Mouse (Mus musculus): ENCODE results near the gene Chrne.
A peak's percentile ranks its signal among the peaks of the same experiment; 100 is the strongest.

Chrne gene

DNA sequence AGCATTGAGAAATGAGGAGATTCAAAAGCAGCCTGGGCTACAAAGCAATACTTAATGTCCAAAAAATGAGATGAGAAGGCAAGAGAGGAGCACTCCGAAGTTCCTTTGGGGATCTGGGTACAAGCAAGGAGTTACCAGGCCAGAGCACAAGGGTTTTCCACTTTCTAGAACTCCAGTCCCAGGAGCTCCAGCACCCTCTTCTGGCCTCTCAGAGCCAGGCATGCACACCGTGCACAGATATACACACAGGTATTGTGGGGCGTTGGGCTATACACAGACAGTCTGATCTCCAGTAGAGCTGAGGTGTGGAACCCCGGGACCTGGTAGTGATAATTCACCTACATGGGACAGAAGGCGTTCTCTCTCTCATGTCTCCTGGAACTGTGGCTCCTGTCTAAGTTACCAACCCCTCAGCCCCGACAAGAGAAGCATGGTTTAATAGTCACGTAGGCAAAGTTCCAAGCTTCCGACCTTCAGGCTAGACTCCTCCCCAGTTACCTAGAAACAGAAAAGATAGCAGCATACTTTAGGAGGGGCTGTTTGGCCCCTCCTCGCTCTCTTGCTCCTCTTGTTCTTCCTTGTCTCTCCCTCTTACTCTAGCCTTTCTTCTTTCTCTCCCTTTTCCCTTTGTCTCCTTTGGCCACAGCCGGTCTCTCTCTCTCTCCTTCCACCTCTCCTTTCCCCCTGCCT lies 4.2 kb upstream of the Chrne start:
- no peak for DNase-seq

DNA sequence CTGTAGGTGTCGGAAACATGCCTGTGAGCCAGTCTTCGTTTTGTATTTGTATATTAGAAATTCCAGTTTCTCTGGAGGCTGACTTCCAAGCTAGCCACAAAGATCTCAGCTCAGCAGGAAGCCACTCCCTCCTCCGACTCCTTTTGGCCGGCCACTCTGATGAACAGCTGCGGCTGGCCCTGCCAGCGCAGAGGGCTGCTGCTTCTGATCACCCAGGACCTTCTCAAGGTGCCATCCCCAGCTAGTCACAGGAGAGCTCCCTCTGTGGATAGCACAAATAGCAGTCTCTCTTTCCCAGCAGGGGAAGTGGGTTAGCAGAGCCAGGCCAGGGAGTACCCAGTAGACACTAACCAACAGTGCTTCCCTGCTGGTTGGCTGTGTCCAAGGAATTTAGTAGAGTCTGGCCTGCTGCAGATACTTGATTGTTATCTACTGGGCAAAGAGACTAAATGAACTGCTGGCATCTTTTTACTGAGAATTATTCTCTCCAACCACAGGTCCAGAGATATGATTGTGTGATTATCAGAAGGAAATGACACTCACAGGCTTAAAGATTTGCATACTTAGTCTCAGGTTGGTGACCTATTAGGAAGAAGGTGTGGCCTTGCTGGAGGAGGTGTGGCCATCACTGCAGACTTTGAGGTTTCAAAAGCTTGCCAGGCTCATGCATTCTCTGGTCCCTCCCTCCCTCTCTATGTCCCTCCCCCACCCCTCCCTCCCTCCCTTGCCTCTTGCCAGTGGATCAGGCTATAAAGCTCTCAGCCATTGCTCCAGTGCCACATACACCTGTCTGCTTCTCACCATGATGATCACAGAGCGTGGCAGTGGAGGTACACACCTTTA lies 3.2 kb upstream of the Chrne start:
- no peak for DNase-seq

DNA sequence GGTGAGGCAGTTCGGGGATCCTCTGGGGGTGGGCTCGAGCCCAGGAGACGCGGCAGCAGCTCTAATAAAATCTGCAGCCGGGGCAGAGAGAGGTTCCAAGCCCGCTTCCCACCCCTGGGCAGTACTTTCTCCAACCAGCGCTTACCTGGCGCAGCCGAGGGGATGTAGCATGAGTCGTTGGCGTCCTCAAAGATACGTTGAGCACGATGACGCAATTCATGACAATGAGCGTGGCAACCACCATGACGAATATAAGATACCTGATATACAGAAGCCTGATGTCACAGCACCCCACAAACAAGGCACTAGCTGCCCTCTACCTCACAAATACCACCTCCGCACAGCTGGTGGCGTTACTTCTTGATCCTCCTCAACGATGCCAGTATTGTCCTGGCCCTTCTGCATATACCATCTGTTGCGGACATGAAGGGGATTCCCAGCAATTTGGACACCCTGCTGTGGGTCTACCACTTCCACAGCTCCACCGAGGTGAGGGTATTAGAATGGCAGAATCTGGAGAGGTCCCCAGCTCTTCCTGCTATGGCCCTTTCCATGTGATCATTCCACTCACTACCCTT lies 3.4 kb downstream of the Chrne start, which contains the start of gene 4930544D05Rik:
Gene 4930544D05Rik, plus strand, starts transcription at position 333 of the 578 bp plus-strand sequence.
- DNase-seq: no peak

DNA sequence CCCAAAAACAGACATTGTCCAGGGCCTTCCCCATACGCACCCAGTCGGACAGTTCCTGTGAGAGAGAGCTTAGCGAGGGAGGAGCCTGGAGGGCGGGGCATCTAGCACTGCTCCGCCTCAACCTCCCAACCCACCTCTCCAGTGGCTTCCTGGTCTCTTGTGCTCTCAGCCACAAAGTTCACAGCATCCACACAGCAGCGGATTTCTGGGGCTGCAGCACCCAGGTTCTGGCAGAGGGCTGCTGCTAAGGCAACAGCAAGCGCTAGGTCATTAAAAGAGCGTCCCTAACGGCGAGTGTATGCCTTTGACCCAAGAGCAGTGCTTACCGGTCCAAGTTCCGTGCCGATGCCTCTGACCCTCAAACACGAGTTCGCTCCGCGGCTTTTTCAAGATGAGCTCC lies 3.9 kb downstream of the Chrne start:
- peak; percentile 76 to 84 for DNase-seq

DNA sequence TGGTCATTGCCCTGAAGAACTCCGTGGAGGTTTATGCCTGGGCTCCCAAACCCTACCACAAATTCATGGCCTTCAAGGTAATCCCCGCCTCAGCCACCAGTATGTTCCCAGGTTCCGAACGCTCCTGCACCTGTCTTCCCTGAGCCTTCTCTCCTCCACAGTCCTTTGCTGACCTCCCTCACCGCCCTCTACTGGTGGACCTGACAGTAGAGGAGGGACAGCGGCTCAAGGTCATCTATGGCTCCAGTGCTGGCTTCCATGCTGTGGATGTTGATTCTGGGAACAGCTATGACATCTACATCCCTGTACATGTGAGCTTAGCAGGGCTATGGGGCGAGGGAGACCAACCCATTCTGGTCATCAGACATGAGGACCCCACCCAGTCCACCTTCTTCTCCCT lies 6.5 kb downstream of the Chrne start:
- no peak for DNase-seq

DNA sequence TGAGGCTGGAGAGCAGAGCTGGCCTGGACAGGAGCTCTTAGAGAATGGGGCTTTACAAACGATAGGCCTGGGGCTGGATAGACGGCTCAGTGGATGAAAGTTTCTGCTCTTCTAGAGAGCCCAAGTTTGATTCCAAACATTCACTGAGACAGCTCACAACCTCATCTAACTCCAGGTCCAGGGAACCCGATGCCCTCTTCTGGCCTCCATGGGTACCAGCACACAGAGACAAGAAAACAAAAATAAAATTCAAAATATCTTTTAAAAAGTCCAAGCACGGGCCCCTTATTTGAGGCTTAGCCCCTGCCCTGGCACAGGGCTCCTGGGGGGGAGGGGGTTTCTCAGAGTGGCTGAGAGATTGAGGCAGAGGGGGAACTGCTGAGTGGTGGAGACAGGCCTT lies 8.3 kb downstream of the Chrne start:
- DNase-seq: no peak

DNA sequence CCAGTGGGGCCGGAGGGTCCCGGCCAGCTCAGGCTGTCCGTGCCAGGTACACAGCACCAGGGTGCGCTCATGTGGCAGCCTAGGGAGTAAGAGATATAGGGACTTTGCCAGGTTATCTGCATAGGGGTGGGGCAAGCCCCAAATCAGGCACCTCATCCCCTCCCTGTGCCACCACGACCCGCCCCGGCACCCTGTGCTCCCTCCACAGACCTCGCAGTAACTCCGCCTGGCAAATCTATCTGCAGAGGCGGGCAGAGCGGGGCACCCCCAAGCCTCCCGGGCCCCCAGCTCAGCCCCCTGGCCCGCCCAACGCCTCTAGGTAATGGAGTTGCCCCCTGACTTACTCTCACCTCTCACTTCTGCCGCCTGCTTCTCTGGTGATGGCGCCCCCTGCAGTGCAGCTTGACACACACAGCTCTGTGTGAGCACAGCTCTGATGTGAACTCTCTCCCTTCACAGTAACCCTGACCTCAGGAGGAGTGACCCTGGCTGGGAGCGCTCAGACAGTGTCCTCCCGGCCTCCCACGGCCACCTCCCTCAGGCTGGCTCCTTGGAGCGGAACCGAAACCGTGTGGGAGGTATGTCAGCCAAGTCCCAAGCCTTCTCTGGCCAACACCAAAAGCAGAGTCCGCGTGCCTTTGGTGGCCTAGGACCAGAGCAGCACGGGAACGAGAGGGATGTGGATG lies 10.5 kb downstream of the Chrne start:
- peak; percentile 46 to 49 for DNase-seq

DNA sequence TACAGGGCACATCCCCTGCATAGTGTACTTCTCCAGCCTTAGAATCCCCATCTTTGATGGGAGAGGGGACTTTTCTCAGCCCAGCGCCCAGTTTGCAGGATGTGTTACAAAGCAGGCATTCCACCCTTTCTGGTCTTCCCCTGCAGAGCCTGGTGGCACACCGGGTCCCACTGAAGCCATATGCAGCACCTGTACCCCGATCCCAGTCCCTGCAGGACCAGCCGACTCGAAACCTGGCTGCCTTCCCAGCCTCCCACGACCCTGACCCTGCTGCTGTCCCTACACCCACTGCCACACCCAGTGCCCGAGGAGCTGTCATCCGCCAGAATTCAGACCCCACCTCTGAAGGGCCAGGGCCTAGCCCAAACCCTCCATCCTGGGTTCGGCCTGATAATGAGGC lies 11.4 kb downstream of the Chrne start:
- no peak for DNase-seq

DNA sequence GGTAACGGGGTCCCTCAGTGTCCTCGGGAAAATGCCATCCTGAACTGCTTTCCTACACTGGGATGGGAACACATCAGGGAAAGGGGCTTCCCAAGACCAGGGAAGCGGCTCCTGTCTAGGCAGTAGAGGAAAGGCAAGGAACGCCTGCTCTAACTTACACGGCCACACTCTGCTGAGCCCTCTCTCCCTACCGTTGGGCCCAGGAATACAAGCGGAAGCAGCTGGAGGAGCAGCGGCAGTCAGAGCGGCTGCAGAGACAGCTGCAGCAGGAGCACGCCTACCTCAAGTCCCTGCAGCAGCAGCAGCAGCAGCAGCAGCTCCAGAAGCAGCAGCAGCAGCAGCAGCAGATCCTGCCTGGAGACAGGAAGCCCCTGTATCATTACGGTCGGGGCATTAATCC lies 12.3 kb downstream of the Chrne start:
- no peak for DNase-seq

DNA sequence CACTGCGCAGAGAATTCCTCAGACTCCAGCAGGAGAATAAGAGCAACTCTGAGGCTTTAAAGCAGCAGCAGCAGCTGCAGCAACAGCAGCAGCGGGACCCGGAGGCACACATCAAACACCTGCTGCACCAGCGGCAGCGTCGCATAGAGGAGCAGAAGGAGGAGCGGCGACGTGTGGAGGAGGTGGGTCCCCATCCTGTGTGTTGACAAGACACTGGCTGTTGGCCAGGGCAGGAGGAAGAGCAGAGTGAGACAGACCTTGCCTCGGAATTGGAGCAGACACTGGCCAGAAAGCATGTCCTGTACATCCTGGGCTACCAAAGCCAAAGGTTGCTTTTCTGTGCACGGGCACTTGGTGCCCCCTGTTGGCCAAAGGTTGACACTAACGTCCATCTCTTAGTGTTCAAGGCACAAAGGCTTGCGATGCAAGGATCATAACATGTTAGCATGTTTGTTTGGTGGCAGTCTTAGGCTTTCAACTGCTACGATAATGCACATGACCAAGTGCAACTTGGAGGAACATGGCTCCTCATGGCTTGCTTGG lies 13.9 kb downstream of the Chrne start:
- peak; percentile 70 to 72 for DNase-seq

DNA sequence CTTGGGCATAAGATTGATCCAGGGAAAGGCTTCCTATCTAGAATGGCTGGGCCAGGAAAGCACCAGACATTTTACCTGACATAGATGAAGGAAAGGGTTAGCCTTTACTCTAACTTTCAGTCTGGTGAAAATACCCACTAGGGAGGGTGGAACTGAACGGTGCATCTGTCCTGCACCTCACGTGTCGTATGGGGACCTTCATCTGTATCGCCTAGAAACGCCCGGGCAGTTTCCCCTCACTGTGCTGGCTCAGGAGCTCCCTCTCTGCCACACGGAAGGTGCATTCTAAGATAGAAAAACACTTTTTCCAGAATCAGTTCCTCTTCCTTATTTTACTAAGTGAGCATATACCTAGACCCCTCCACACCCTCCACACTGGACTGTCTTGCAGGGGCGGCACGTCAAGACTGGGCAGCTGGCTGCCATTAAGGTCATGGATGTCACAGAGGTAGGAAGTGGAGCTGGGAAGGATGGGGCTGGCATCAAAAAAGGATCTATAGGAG lies 20.5 kb downstream of the Chrne start:
- DNase-seq: no peak

DNA sequence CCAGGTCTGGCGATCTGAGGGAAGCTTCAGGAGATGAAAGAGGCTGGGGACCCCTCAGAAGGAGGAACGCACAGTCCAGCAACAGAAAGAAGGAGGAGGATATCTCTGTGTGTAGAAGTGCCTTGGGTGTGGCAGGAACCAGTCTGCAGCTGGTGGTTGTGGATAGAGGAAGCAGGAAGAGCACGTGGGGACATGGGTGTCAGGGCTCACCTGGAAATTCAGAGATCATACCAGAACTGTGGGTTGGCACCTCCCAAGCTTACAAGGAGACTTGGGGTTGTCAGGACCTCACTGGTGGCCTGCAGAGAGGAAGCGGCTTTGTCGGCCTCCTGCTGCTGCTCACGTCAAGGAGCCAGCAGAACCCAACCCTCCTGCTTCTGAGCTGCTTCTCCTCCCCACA lies 21.7 kb downstream of the Chrne start:
- no peak for DNase-seq

DNA sequence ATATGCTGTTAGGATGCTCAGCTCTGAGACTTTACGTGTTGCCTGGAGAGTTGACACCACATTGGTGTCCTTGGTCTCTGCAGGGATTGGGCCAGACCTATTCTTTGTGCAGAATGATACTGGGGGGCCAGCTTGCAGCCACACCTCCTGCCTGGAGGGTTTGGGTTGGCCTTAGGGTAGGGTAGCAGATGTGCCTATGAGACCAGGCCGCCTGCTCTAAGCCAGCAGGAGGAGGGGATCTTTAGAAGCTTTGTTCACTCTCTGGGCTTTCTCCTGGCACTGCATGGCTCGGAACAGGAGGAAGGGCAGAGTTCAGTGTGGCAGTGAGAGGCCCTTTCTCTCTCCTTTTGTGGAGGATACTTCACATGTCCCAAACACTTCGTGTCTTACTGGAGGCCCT lies 22.9 kb downstream of the Chrne start:
- DNase-seq: no peak

DNA sequence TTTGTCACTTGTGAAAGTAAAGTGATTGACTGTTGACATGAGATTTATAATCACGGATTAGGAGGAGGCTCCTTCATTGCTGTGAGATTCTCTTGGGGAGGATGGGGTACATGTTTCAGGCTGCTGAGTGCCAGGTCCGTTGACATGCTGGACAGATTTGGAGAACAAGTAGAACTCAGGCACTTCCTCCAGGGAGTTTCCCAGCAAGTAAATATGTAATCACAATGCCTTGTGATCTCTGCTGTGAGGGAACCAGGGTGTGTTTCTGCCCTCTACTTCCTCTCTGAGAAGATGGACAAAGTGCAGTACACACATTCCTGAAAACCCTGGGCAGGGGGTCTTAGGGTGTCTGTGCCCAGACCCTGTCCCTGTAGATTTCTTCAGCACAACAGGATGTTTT lies 23.4 kb downstream of the Chrne start:
- DNase-seq: no peak

DNA sequence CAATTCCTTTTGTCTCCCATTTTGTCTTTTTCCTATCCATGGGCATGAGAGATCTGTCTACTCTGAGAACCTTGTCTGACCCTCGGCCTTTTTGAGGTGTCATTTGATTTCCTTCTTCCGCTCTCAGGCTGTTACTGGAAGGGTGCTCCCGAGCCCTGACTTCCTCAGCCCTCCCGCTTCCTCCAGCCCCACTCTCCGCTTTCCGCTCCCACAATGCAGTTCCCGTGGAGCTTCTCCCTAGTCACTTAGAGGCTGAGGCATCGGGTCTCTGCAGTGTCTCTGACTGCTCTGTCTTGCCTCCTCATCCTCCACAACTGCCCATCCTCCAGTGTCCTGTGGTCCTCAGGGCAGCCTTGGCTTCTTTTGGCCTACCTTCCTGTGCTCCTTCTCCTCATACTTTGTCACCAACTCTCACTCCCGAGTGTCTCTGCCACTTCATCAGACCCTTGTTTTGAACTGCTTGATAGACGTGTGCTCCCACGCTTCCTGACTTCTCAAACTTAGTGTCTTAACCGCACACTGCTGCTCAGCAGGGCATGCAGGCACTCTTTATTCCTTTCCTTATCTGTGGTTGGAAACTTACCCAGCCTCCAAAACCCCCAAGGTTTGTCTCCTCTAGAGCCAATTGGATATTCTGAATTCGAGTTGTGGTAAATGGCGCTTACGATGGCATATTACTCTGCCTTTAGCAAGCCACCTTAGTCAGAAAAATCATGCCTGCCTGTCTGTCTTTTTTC lies 24.6 kb downstream of the Chrne start:
- no peak for DNase-seq

DNA sequence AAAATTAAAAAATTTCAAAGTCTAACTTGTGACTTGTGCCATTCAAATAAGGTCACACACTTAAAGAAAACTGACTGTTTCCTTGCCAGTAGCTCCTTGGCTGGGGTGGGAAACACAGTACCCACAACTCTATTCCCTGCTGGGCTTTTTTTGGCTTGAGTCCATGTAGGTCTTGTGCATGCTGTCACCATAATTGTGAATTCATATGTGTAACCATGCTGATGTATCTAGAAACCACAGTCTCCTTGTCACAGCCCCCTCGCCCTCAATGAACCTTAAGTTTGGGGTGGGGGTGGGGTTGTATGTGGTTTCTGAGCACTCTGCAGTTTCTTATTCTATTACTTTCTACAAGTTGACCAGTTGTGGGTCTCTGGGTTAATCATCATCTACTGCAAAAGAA lies 27.3 kb downstream of the Chrne start:
- DNase-seq: no peak

DNA sequence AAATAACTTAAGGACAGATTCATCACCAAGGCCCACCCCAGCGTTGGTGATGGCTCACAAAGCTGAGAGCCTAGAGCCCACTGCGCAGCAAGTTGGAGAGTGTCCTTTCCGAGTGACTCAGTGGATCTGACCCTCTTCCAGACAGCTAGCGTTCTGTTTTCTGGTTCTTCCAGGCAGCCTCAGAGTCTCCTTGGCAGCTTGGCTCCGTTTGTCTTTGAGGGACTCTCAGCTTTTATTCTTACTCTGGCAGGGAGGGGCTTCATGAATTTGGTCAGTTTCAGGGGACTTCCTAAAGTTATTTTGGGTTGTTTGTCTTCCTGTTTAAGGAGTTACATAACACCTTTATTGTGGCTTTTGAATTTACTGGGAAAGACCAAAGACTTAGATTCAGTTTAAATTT lies 32.1 kb downstream of the Chrne start:
- DNase-seq: no peak

DNA sequence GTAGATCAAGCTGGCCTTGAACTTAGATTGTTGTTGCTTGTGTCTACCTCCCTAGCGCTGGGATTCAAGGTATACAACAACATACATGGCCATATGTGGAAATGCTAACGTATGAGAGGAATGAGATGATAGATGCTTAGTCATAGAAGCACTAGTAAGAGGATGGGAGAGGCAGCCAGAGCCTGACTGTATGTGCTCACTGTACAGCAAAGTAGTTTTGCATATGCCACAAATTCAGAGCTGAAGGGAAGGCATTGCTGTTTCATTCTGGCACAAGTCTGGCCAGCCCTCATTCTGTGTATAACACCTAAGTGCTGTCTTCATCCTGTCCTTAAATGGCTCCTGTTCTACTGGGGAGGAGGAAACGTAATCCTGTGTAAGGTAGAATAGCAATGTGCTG lies 32.8 kb downstream of the Chrne start:
- no peak for DNase-seq

DNA sequence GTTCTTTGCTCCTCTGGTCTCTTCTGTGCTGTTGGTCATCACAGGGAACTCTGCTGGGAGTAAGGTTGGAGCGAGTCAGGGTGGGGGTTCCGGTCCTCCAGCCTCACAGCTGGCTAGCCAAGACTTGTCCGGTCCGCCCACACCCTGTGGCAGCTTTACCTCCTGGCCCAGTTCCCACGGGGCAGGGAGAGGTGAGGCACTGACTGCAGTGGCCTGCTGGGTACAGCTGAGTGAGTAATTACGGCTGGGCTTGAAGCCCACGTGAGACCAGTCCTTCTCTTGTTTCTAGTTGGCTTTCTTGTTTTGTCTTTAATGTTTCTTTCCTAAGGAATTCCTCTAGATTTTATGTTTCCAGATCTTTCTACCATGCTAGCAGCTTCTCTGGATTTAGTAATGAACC lies 33.6 kb downstream of the Chrne start:
- DNase-seq: no peak

DNA sequence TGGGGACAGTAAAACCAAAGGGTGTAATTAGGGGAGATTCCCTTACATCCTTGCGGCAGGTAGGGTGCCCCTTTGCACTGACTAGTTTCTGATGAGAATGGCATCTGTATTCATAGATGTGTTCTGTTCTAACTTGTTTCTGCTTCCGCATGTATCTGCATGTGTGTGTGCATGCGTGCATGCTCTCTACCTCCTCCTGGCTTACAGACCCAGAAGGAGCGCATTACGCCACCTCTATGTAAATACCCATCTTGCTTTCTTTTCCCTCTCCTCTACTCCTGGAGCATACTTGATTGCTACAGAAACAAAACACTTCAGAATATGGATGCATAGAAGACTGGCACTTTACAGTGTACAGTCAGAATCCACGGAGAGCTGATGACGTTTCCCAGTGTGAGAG lies 35.2 kb downstream of the Chrne start:
- DNase-seq: no peak

DNA sequence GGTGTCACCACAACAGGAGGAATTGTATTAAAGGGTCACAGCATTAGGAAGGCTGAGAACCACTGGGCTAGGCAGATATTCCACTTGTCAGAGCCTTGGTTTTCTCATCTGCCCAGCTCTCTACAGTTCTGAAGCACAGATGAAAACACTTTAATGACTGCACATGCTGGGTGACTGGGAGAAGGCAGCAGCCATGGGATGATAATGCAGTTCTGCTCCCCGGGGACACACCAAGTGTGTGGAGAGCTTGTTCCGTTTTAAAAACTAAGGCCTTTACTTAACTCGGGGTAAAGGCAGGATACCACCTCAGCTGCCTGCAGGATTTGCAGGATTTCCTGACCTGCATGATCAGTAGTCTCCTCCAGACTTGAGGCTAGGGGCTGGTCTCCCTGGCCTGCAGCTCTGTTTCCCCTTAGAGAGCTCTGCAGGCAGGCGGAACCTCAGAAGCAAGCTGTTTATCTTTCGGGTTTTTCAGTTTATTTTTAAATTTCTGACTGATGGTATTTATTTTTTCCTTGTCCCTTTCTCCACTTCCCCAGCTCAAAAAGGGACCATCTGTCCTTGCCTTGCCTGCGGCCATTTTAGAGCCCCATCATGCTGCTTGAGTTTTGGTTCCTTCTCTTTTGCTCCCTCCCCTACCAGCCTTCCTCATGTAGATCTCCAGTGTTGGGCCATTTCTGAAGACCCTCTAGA lies 35.8 kb downstream of the Chrne start:
- DNase-seq: no peak

DNA sequence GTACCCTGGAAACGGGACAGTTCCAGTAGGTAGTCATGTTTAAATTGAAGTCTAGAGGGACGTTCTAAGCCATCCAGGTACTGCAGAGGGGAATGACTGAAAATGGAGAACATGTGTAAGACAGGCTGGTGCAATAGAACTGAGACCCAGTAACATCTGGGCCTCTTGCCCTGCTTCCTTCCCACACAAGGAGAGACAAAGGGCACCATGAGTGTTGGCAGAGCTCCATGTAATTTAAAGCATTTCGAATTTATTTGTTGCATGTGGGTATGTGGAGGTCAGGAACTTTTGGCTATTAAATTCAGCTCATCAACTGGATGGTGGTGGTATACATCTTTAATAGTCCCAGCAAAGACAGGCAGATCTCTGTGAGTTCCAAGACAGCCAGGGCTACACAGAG lies 36.8 kb downstream of the Chrne start:
- DNase-seq: no peak

Measured in thymus, postnatal 36 days (tissue).